ENCODE assay signal across 8 mouse cellular contexts in genomic region chr3:59006731-59007441, GRCm38 (mm10). TPM values are rescaled to one million over a fixed set of nuclear protein-coding genes. Genes with fewer than 3 reads are reported as not detected.
A peak's percentile ranks its signal among the peaks of the same experiment; 100 is the strongest.
DNase-seq lines count a peak whose midpoint lies in the region; ATAC-seq and TF ChIP-seq lines count a peak whose summit lies in the region.

No protein-coding gene starts in this region.

- peaks cover 12% of the 10 kb centered on the region for H3K27me3 ChIP-seq in intestine, embryonic 14.5 days (replicated peaks; ENCODE audit: control insufficient read depth, insufficient read depth, low read length)

- no peaks in the 10 kb centered on the region for H3K36me3 ChIP-seq in intestine, embryonic 14.5 days (ENCODE audit: control insufficient read depth, insufficient read depth, low read length)

- H3K9me3 ChIP-seq in intestine, embryonic 14.5 days (ENCODE audit: control insufficient read depth, low read length) = no peaks in the 10 kb centered on the region

- peaks cover 3% of the 10 kb centered on the region; the same call in 1 of the 2 replicates for H3K4me1 ChIP-seq in cortical plate, adult 2 months (ENCODE audit: control insufficient read depth, insufficient read depth, low read length)
- H3K4me1 ChIP-seq in intestine, embryonic 14.5 days (replicated peaks; ENCODE audit: control insufficient read depth, insufficient read depth, low read length) = 0 out of 2 replicates have a peak, but pooled peaks cover 3% of the 10 kb centered on the region

- H3K9ac ChIP-seq in intestine, embryonic 14.5 days (ENCODE audit: low read length) = peak overlapping the region; percentile 51

- H3K4me3 ChIP-seq in cortical plate, adult 2 months (ENCODE audit: insufficient read depth, low read length) = peak overlapping the region; percentile 87
- H3K4me3 ChIP-seq in gastrocnemius, adult 2 months = peak overlapping the region; percentile 75
- peak overlapping the region; percentile 58 for H3K4me3 ChIP-seq in intestine, embryonic 14.5 days (ENCODE audit: low read depth, low read length)

- TF ChIP-seq POLR2A in cortical plate, adult 2 months (IDR thresholded peaks at IDR 0.05; ENCODE audit: extremely low read depth, insufficient read depth, low read length) = peak; percentile 81

- ATAC-seq in intestine, embryonic 14.5 days (replicated peaks; ENCODE audit: low FRiP score, low TSS enrichment, low read depth) = peak; percentile 76
- ATAC-seq in megakaryocyte progenitor cell, adult 5-6 weeks (replicated peaks; ENCODE audit: poor library complexity) = peak; percentile 80

- H3K4me2 ChIP-seq in intestine, embryonic 14.5 days (ENCODE audit: low read length) = peak overlapping the region; percentile 99

- peak; percentile 90 for DNase-seq in adrenal gland, postnatal 14 days
- DNase-seq in gastrocnemius, adult 2 months = peak; percentile 64
- peak; percentile 89 for DNase-seq in intestine, embryonic 14.5 days (ENCODE audit: low spot score)
- peak; percentile 84 to 89 for DNase-seq in left cerebral cortex, postnatal 36 days (ENCODE audit: low spot score in 2 of 2)
- peak; percentile 81 for DNase-seq in right cerebral cortex, postnatal 4 days
- no peak for DNase-seq in c-Kit-positive CD71-positive TER-119-positive erythroid progenitor cells, embryonic 14.5 days (ENCODE audit: low spot score)

- WGBS in intestine, embryonic 14.5 days = under 1% methylated on average over 73 of the region's 77 CpGs

- peak overlapping the region; percentile 42; the same call in 1 of the 2 replicates for H3K27ac ChIP-seq in cortical plate, adult 2 months (ENCODE audit: insufficient read depth, low read length)
- H3K27ac ChIP-seq in gastrocnemius, adult 2 months = no peak overlapping the region
- H3K27ac ChIP-seq in intestine, embryonic 14.5 days (ENCODE audit: low read depth) = peak overlapping the region; percentile 81

- peak; percentile 29; the same call in 1 of the 2 replicates for TF ChIP-seq CTCF in cortical plate, adult 2 months (IDR thresholded peaks at IDR 0.05; ENCODE audit: extremely low read depth, insufficient read depth, low read length)
- peak; percentile 45 for TF ChIP-seq CTCF in gastrocnemius, adult 2 months (IDR thresholded peaks at IDR 0.05)

- intact Hi-C loops in gastrocnemius, adult 2 months (cut with DNase I) = no loop called here
- intact Hi-C loops in left cerebral cortex, postnatal 36 days (cut with DNase I) = loop anchor here (5.0 to 10.0 kb wide), 3 partner anchors 48 to 1162 kb away; partner anchors contain the start of gene Pfn2

RNA-seq across cellular contexts. Expression of gene Med12l, which starts 1.3 kb away (rescaled TPM):
- total RNA-seq in adrenal gland, postnatal 14 days (2021) = 12.1 and 14.4 TPM in 2 replicates
- polyA plus RNA-seq in cortical plate, adult 2 months (2012; rRNA removed) = 11.2 and 11.4 TPM in 2 replicates
- total RNA-seq in gastrocnemius, adult 2 months (2021) = under 1 TPM; 0.54 to 0.92 TPM
- polyA plus RNA-seq in intestine, embryonic 14.5 days (2014; fragmentation: Nextera tagmentation; extraction: Ambion mirVana) = 2.4 TPM in 2 replicates
- 10 to 100 TPM; 42.0 to 42.8 TPM for total RNA-seq in left cerebral cortex, postnatal 36 days (2021)
- 1.2 and 1.8 TPM in 2 replicates for total RNA-seq in megakaryocyte progenitor cell, adult 5-6 weeks (2015)
- total RNA-seq in megakaryocyte progenitor cell, adult 5-6 weeks (2017) = 1.2 and 1.8 TPM in 2 replicates
